Comparison of ENCODE assay signal across 8 mouse cellular contexts in the genomic region with DNA sequence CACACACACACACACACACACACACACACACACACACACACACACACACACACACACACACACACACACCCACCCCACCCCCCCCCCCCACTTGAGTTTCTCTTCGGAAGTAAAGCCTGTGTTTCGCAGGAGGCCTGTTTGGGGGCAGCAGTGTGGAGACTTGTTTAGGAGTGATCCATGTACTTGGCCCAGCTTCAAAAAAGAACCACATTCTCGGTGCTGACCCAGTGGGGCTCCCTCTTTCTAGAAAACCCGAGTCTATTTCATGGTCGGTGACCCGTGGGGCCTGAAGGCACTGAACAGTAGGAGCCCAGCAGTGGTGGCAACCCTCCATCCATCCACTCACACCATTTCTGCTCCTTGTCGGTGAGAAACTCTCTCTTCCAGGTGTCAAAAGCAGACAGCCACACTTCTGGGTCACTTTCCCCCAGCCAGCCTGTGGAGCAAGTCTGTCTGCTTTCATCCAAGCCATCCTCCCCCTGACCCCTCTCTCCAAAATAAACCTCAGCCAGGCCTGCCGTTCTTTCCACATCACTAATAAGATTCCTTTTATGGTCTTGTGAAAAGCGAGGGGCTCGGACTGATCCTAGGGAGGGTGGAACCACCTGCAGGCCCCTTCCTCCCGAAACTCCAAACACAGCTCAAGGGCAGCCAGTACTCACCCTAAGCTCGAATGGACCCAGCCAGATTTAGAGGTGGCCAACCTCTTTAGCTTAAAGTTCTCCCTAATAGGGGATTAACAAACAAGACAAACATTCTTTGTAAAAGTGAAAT. TPM values are rescaled to one million over a fixed set of nuclear protein-coding genes. Genes with fewer than 3 reads are reported as not detected.
DNase-seq lines count a peak whose midpoint lies in the region; ATAC-seq and TF ChIP-seq lines count a peak whose summit lies in the region.

No protein-coding gene starts in this region.

- peak overlapping the region; percentile 97 for H3K27ac ChIP-seq in midbrain, embryonic 10.5 days (replicated peaks)

- WGBS in midbrain, embryonic 10.5 days = 2% methylated on average over 12 of the region's 12 CpGs

- peaks cover 9% of the 10 kb centered on the region for H3K36me3 ChIP-seq in E14TG2a.4 (ENCODE audit: insufficient read depth, low read length)
- H3K36me3 ChIP-seq in midbrain, embryonic 10.5 days = peaks cover 15% of the 10 kb centered on the region

- H3K27me3 ChIP-seq in E14TG2a.4 (ENCODE audit: insufficient read depth, low read length) = peaks cover 16% of the 10 kb centered on the region
- H3K27me3 ChIP-seq in midbrain, embryonic 10.5 days (ENCODE audit: low read depth, poor library complexity, severe bottlenecking) = peaks cover 9% of the 10 kb centered on the region

- ATAC-seq in granulocyte monocyte progenitor cell, adult 5-6 weeks (replicated peaks; ENCODE audit: poor library complexity, severe bottlenecking) = no peak

- DNase-seq in NIH3T3 (ENCODE audit: low read depth) = peak; percentile 70
- DNase-seq in heart, postnatal 4 days = peak; percentile 21
- DNase-seq in midbrain, embryonic 10.5 days (ENCODE audit: low spot score) = peak; percentile 59
- DNase-seq in urinary bladder, postnatal 10 days (ENCODE audit: low spot score) = no peak
- no peak for DNase-seq in gastrocnemius, postnatal 36 days
- no peak for DNase-seq in frontal cortex, postnatal 10 days (ENCODE audit: low spot score in 2 of 2)

- H3K4me3 ChIP-seq in E14TG2a.4 (replicated peaks; ENCODE audit: low read length) = peak overlapping the region; percentile 94
- peak overlapping the region; percentile 81 for H3K4me3 ChIP-seq in midbrain, embryonic 10.5 days

- intact Hi-C loops in gastrocnemius, postnatal 36 days (cut with DNase I) = loop anchor here (5.0 to 10.0 kb wide), 3 partner anchors 196 to 461 kb away; a partner anchor contains a TSS

- TF ChIP-seq CTCF in E14TG2a.4 (conservative IDR thresholded peaks at IDR 0.05; ENCODE audit: low read length) = no peak

- H3K9me3 ChIP-seq in E14TG2a.4 (ENCODE audit: low read length) = no peaks in the 10 kb centered on the region
- no peaks in the 10 kb centered on the region for H3K9me3 ChIP-seq in midbrain, embryonic 10.5 days (replicated peaks)

- peaks cover 69% of the 10 kb centered on the region for H3K4me1 ChIP-seq in E14TG2a.4 (replicated peaks; ENCODE audit: low read depth, low read length)
- H3K4me1 ChIP-seq in midbrain, embryonic 10.5 days = peaks cover 80% of the 10 kb centered on the region

RNA-seq across cellular contexts. Expression of a gene that starts 3.0 kb away (rescaled TPM):
- 10 to 100 TPM; 18.9 to 21.9 TPM for total RNA-seq in heart, postnatal 4 days (2021)
- polyA plus RNA-seq in midbrain, embryonic 10.5 days (2016; fragmentation: Nextera tagmentation; extraction: Ambion mirVana) = 38.9 and 42.4 TPM in 2 replicates
- total RNA-seq in gastrocnemius, postnatal 36 days (2021) = 1 to 10 TPM; 5.6 to 6.0 TPM
- 0.13 TPM in 1 of 2 replicates, not detected in the other for total RNA-seq in granulocyte monocyte progenitor cell, adult 5-6 weeks (2014; fragmentation: Nextera tagmentation)
- total RNA-seq in granulocyte monocyte progenitor cell, adult 5-6 weeks (2017) = 0.26 and 0.41 TPM in 2 replicates

Comparison
In these comparisons a context has a peak if more than half of its experiments do, and no peak if none do; other contexts are left out.
1. DNase-seq: peak in NIH3T3 (single experiment), heart, postnatal 4 days (single experiment) and midbrain, embryonic 10.5 days (single experiment); none in urinary bladder, postnatal 10 days (single experiment), gastrocnemius, postnatal 36 days (0 of 2) and frontal cortex, postnatal 10 days (0 of 2).
2. RNA of a gene that starts 3.0 kb away (total RNA-seq): 18.9 to 21.9 TPM in heart, postnatal 4 days and 5.6 to 6.0 TPM in gastrocnemius, postnatal 36 days; 0.13 to 0.41 TPM in granulocyte monocyte progenitor cell, adult 5-6 weeks; every median in the first group is over 4 times any median in the second.